Mouse (Mus musculus): ENCODE data around the gene Gm5622. TPM values are rescaled to one million over a fixed set of nuclear protein-coding genes. Genes with fewer than 3 reads are reported as not detected.

Gene Gm5622
- not detected for total RNA-seq (2023)

GRCm38 (mm10) chr14:51552490-51552889 lies at the start of gene Gm5622:
Gm5622 (plus strand) TSS chr14:51552790.

GRCm38 (mm10) chr14:51573963-51574362 lies 21.4 kb downstream of the Gm5622 start, which contains the start of gene Gm17175:
Gm17175 (minus strand) TSS chr14:51574063.

GRCm38 (mm10) chr14:51592039-51592438 lies 39.4 kb downstream of the Gm5622 start, which contains the start of gene Gm17174:
Gm17174 (minus strand) TSS chr14:51592139.

GRCm38 (mm10) chr14:51611210-51611609 lies 58.6 kb downstream of the Gm5622 start, which contains the start of gene Gm17078:
Gm17078 (minus strand) TSS chr14:51611310.

GRCm38 (mm10) chr14:51635566-51635965 lies 83.0 kb downstream of the Gm5622 start, which contains the start of gene Gm4181:
Gm4181 (minus strand) TSS chr14:51635666.

GRCm38 (mm10) chr14:51695368-51695767 lies 142.8 kb downstream of the Gm5622 start, which contains the start of gene Gm17079:
Gm17079 (minus strand) TSS chr14:51695468.

Other genes starting within 250 kb of the Gm5622 start
- not detected for gene Gm7247, start 191.0 kb upstream of the Gm5622 start, total RNA-seq (2023)
- gene Vmn2r88, start 142.0 kb upstream of the Gm5622 start, total RNA-seq (2023): not detected
- not detected for gene Vmn2r89, start 100.9 kb upstream of the Gm5622 start, total RNA-seq (2023)
- not detected for gene Gm17175, start 21.3 kb downstream of the Gm5622 start, total RNA-seq (2023)
- gene Gm17174, start 39.3 kb downstream of the Gm5622 start, total RNA-seq (2023): not detected
- not detected for gene Gm17078, start 58.5 kb downstream of the Gm5622 start, total RNA-seq (2023)
- not detected for gene Gm4181, start 82.9 kb downstream of the Gm5622 start, total RNA-seq (2023)
- not detected for gene Gm17079, start 142.7 kb downstream of the Gm5622 start, total RNA-seq (2023)
- gene Gm5800, start 164.4 kb downstream of the Gm5622 start, total RNA-seq (2023): not detected
- not detected for gene Ang4, start 220.8 kb downstream of the Gm5622 start, total RNA-seq (2023)
- not detected for gene AY358078, start 247.3 kb downstream of the Gm5622 start, total RNA-seq (2023)

All from monocyte, adult 59 days (primary cell).